Mouse (Mus musculus) adipocyte (in vitro differentiated cells): ENCODE measurements at regions not wholly inside any gene's neighbourhood (a gene's known extent, or its start where the extent isn't known, plus 50 kb on each side); places are given as distances from the start of the nearest gene placed in this dataset.

Source experiments
- DNase-seq: peaks from one replicate; pipeline ENCODE4 v3.0.0-alpha.2; 2016; ENCODE audit warnings: low spot score

DNA sequence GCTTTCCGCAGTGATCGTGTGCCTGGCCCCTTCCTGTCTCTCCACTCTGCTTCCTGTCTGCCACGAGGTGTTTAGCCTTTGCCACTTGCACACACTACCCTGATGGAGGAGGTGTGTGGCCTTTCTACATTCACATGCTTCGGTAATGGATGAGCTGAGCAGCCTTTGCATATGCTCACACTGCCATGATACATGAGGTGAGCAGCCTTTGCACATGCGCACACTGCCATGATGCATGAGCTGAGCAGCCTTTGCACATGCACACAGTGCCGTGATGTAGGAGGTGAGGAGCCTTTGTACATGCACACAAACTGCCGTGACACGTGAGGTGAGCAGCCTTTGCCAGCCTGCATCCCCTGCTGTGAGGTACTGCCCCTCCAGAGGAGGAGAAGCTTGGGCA, 58.3 kb downstream of the Erv3 start:
- no peak for DNase-seq

GRCm38 (mm10) chr2:131800126-131800894, 59.2 kb downstream of the Erv3 start:
- DNase-seq, result peak; percentile 68

DNA sequence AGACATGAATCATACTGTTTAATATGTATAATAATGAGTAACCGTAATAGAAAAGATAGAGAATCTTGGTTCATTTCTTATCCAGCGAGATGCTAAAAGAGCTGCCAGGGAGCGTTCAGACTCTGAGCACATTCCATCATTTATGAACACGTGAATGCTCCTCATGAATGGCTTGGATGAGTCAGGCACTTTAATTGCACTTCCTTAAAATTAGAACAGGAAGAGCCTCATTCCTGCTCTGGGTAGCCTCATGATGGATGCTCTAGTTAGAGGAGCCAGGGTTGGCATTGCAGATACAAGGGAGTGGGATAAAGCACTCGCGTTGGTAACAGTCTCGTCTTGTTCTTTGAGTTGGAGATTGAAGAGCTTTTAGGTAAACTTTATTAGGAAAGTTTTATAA, 60.1 kb downstream of the Erv3 start:
- no peak for DNase-seq

DNA sequence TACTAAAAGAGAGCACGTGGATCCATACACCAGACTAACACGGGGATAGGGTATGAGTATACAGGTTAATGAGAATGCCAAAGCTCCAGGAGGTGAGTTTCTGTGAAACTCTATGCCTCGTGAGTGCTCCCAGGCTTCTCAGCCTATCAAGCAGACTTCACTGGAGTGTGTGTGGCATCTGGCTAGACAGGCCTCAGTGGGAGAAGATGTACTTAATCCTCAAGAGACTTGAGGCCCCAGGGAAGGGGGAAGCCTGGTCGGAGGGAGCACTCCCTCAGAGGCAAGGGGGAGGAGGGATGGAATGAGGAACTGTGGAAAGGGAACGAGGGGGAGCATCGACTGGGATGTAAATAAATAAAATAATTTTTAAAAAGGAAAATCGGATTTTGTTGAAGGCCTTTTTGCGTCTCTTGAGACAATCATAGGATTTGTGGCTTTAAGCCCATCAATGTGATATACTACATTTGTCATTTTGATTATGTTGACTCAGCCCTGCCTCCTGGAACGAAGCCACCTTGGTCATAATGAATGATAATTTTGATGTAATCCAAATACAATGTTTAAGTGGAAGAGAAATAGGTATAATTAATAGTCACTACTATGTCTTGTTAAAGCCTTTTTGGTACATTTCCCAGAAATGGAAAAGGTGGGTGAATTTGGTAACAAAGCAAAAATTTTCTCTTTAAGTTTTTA, 62.4 kb downstream of the Erv3 start:
- no peak for DNase-seq

- DNase-seq, result no peak
These were observed 84.2 kb downstream of the Erv3 start for GRCm38 (mm10) chr2:131775381-131775780.

- DNase-seq, result no peak
These were observed 85.9 kb downstream of the Erv3 start for GRCm38 (mm10) chr2:131773691-131774090.

DNA sequence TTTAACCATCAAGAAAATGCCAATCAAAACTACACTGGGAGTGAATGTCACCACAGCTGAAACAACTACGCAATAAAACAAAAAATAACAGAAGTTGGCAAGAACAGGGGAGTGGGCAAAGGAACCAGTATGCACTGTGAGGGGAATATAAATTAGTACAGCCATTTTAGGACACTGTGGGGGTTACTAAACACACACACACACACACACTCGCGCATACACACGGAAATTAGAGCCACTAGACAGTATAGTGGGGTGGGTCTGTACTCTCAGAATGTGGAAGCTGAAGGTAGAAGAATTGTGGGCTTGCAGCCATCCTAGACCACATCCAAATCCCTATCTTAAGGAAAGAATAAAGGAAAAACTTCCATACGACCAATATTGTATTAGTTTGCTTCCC, 87.4 kb downstream of the Erv3 start:
- no peak for DNase-seq

DNA sequence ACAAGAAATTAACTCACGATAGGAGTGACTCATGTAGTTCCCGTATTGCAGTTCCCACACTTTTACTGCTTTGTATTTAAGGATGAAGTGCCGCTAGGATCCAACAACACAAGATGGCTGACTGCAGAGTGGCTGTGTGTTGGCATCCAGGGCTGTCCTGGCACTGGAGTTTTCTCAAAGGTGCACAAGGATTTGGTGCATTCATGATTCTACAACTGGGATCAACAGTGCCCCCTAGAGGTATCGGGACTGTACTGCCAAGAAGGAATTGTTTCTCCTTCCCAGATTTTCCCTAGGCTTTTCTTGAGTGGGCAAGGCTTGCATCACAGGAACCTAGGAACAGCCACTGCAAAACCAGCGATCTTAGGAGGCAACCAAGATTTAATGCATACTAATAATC, 88.7 kb downstream of the Erv3 start:
- peak; percentile 87 for DNase-seq

- no peak for DNase-seq
These were observed 89.8 kb downstream of the Erv3 start for GRCm38 (mm10) chr2:131769656-131770210.

- no peak for DNase-seq
These were observed 93.0 kb downstream of the Erv3 start for GRCm38 (mm10) chr2:131766500-131766899.

DNA sequence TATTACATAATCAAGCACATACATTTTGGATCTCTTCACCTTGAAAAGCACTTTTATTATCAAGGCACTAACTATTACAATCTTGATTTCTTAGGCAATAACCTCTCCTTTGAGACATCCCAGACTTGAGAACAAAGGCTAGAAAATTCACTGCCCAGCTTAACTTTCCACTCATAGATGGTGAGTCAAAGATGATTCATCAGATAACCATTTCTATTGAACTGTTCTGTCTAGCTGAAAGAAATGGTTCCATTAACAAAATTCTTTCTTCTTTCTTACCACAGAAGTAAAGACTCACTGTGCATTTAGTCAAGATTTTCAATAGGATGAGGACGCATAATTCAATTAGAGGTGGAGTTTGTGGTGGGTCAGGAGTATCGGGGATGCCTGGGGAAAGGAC, 98.0 kb downstream of the Erv3 start:
- DNase-seq, result no peak

DNA sequence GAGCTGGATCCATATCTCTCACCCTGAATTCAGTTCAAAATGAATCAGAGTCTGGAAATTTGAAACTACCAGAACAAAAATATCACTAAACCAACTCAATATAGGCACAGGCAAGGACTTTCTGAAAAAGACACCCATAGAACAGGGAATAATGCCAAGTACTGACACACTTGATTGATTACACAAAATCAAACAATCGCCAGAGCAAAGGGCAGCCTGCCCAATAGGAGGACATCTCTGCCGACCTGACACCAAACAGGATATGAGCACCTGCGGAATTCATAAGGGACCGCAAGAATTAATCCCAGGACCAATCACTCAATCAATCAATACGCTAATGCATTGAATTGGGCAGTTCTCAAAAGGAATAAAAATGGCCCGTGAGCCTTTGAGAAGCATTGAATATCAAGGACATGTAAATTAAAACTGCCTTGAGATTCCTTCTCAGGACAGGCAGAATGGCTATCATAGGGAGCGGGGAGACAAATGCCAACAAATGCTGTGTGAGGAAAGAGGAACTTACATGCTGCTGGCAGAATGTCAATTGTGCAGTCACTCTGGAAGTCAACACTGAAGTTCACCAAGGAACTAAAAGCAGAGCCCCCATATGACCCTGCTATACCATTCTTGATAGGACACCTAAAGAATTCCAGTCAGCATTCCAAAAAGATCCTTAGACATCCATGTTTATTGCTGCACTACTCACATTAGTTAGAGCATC, 102.2 kb downstream of the Erv3 start:
- no peak for DNase-seq

- no peak for DNase-seq
These were observed 104.4 kb downstream of the Erv3 start for GRCm38 (mm10) chr2:131755107-131755506.

DNA sequence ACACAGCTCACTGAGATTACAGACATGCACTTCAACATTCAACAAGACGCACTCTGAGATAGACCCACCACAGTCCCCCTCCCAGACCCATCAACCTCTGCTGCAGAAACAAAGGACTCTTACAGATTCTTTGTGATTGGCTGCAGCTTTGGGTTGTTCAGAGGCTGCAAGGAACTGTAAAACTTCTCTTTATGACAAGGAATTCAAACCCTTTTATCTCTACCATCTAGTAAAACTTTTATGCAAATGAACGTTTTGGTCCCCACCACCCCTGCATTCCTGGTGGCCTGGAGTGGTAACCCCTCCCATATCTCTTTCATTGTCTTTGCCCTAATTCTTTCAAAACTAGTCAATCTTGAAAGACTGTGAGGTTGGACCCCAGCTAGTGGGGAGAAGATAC, 106.1 kb downstream of the Erv3 start:
- DNase-seq, result no peak

DNA sequence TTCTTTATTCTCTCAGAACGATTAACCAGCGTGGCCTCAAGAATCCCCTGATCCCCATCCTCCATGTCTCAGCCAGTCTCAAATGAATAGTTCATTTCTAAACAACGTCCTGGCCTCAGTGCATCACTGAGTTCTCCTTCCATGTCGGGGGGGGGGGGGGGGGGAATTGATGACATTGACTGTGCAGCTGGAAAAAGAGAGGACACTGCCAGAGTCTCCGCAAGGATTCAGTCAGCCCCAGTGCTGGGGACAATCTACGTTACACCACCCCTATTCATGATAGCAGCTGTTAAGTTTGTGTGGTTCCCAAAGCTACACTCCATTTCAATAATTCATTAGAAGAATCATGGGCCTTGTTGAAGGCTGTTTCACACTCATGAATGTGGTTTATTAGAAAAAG, 108.9 kb downstream of the Erv3 start:
- DNase-seq, result no peak

DNA sequence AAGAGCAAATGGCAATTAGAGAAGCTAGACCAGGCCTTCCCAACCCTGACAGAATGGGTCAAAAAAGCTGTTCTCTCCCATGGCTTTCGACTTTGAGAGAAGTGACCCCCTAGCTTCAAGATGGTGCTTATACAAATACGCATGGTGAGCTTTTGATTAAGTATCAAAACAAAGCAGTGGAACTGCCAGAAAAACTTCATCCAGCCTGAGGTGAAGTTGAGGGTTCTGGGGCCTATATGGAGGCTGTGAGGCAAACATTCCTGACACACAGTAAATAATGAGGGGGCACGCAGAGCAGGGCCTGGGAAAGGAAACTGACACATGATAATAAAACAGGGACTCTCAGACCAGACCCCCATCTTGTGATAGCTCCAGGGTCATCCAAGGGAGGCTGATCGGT, 109.3 kb downstream of the Erv3 start:
- no peak for DNase-seq

DNA sequence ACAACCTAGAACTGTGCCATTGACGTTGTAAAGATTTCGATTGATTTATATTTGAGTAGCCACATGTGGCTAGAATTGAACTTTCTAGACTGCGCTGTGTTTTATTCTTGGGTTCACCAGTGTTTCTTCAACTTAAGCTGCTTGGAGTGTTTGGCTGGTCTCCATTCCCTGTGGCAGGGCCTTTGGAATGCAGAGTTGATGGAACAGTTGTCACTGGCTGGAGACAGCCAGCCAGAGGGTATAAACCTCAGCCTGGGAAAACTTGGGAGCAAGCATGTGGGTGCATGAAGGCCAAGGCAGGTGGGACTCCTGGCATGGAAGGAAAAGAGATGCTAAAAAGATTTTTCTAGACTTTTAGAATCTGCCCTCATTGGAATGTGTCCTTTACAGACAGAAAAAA, 109.8 kb downstream of the Erv3 start:
- DNase-seq, result peak; percentile 40

- DNase-seq, result no peak
These were observed 110.8 kb downstream of the Erv3 start for GRCm38 (mm10) chr2:131748791-131749190.

DNA sequence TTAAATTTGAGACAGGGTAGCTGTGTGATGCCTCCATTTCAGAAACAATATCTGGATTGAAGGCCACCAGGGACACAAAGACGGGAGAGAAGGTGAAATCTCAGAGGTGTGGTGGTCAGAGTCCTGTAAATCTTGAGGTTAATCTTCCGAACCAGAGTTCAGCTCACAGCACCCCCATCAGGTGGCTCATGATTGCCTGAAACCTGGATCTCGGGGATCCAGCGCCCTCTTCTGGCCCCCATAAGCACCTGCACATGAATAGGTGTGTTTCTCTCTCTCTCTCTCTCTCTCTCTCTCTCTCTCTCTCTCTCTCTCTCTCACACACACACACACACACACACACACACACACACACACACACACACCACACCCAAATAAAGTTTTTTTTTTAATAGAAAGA, 111.8 kb downstream of the Erv3 start:
- no peak for DNase-seq

- DNase-seq, result no peak
These were observed 114.1 kb downstream of the Erv3 start for GRCm38 (mm10) chr2:131745381-131745895.

- no peak for DNase-seq
These were observed 114.6 kb downstream of the Erv3 start for GRCm38 (mm10) chr2:131744957-131745356.

DNA sequence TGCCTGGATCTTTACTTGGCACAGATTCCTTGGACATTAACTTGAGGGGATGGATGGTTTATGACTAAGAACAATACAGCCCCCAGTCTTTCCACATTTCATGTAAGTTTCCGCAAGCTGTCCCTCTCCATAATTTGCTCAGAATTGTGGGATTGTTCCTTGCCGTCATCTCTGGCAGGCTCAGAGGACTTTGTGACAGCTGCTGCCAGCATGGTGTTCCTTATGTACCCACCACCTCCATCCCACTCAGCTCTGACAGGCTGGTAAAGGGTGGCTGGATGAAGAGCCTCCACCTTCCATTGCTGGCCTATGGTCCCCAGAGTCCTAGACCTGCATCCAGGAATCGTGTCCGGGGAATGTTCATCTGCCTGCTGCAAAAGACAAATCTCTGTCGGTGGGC, 119.1 kb downstream of the Erv3 start:
- DNase-seq, result no peak

DNA sequence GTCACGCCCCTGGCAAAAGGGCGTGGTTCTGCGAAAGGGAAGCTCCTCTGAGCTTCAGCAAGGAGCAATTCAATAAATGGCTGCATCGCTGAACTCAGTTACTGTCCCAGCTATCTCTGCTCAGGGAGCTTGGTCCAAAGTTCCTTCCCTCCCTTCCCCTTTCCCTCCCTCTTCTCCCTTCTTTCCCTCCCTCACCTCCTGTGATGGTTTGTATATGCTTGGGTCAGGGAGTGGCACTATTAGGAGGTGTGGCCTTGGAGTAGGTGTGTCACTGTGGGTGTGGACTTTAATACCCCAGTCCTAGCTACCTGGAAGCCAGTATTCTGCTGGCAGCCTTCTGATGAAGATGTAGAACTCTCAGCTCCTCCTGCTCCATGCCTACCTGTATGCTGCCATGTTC, 120.5 kb downstream of the Erv3 start:
- no peak for DNase-seq
